Mouse (Mus musculus): ENCODE data around the gene Pnkd.

GRCm38 (mm10) chr1:74386714-74387385 is 102.1 kb downstream of the Pnkd start:
- no peak; the same call in 1 of the 2 replicates for TF ChIP-seq CTCF (conservative IDR thresholded peaks at IDR 0.05; ENCODE audit: low read length)
- no peak for TF ChIP-seq NANOG (IDR thresholded peaks at IDR 0.05; ENCODE audit: borderline replicate concordance, low read length)

Measured in E14TG2a.4 (cell line).